Mouse (Mus musculus) myocyte (in vitro differentiated cells): ENCODE results near the gene 1700008O03Rik.

Source experiments
- CEBPB ChIP-seq: IDR thresholded peaks from 2 replicates; pipeline ENCODE4 v1.6.1; 2011; ENCODE audit warnings: mild to moderate bottlenecking, moderate library complexity; ENCODE audit not compliant: poor library complexity, insufficient read depth, severe bottlenecking
- E2F4 ChIP-seq: IDR thresholded peaks from one replicate; pipeline ENCODE4 v1.6.1; 2011; ENCODE audit warnings: mild to moderate bottlenecking, control low read depth, moderate library complexity; ENCODE audit not compliant: insufficient read depth
- POLR2A ChIP-seq: IDR thresholded peaks from one replicate; pipeline ENCODE4 v1.6.1; 2011; ENCODE audit warnings: low read depth, mild to moderate bottlenecking, control low read depth, moderate library complexity; ENCODE audit not compliant: insufficient read length
- POLR2AphosphoS2 ChIP-seq: IDR thresholded peaks from one replicate; pipeline ENCODE4 v1.6.1; 2011; ENCODE audit warnings: low read depth, control low read depth; ENCODE audit not compliant: insufficient read length
- SRF ChIP-seq: IDR thresholded peaks from one replicate; pipeline ENCODE4 v1.6.1; 2011; ENCODE audit warnings: low read depth; ENCODE audit not compliant: control insufficient read depth, insufficient read length
- TCF12 ChIP-seq: IDR thresholded peaks from one replicate; pipeline ENCODE4 v1.6.1; 2011; ENCODE audit warnings: mild to moderate bottlenecking, control low read depth; ENCODE audit not compliant: poor library complexity, insufficient read depth, severe bottlenecking
- TCF3 ChIP-seq: IDR thresholded peaks from one replicate; pipeline ENCODE4 v1.6.1; 2011; ENCODE audit warnings: low read depth, control low read depth; ENCODE audit not compliant: insufficient read length
- USF1 ChIP-seq: IDR thresholded peaks from one replicate; pipeline ENCODE4 v1.6.1; 2011; ENCODE audit warnings: low read depth, mild to moderate bottlenecking, control low read depth, moderate library complexity

DNA sequence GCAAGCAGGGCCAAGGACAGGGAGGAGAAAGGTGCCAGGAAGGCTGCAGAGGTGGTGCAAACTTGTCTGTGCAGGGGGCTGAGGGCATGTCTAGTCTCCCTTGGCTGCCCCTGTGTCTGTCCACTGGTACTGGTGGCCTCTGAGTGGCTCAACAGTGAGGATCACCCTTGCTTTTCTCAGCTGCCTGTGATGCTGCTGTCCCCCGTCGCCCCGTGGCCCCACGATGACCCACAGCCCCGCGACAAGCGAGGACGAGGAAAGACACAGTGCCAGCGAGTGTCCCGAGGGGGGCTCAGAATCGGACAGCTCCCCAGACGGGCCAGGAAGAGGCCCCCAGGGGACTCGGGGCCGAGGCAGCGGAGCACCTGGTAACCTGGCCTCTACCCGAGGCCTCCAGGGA is 73.1 kb downstream of the 1700008O03Rik start:
- TF ChIP-seq TCF12 (no peak), E2F4 (no peak), CEBPB (no peak), POLR2AphosphoS2 (no peak), POLR2A (no peak), USF1 (no peak), TCF3 (no peak), SRF (no peak)
